Mouse (Mus musculus): ENCODE measurements around the gene Gm45062. TPM values are rescaled to one million over a fixed set of nuclear protein-coding genes. Genes with fewer than 3 reads are reported as not detected.

Gene Gm45062
- polyA plus RNA-seq, 1 experiment from 2014 or later, result 11.4 TPM

GRCm38 (mm10) chr6:8430610-8431234 lies 171.5 kb downstream of the Gm45062 start:
- Histone ChIP-seq H3K4me2 (no peak overlapping the region), H3K27ac (no peak overlapping the region), H3K9me3 (replicated peaks) (no peaks in the 10 kb centered on the region), H3K36me3 (no peaks in the 10 kb centered on the region), H3K27me3 (no peaks in the 10 kb centered on the region), H3K4me1 (no peaks in the 10 kb centered on the region), H3K9ac (no peak overlapping the region), H3K4me3 (replicated peaks) (no peak overlapping the region)
- 88% methylated on average over 9 of the region's 9 CpGs for WGBS
- no peak for ATAC-seq (replicated peaks; ENCODE audit: low FRiP score)

- H3K27me3 ChIP-seq, result no peaks in the 10 kb centered on the region
- no peak for ATAC-seq (replicated peaks; ENCODE audit: low FRiP score)
- no peaks in the 10 kb centered on the region for H3K9me3 ChIP-seq (replicated peaks)
- no peak overlapping the region for H3K27ac ChIP-seq
- H3K4me3 ChIP-seq (replicated peaks), result no peak overlapping the region
- H3K9ac ChIP-seq, result no peak overlapping the region
- no peaks in the 10 kb centered on the region for H3K36me3 ChIP-seq
- 92% methylated on average over 9 of the region's 9 CpGs for WGBS
- H3K4me1 ChIP-seq, result no peaks in the 10 kb centered on the region
- no peak overlapping the region for H3K4me2 ChIP-seq
Measured at GRCm38 (mm10) chr6:8433179-8433578, 173.9 kb downstream of the Gm45062 start.

GRCm38 (mm10) chr6:8437937-8438336 lies 178.7 kb downstream of the Gm45062 start:
- H3K27ac ChIP-seq, result no peak overlapping the region
- H3K36me3 ChIP-seq, result no peaks in the 10 kb centered on the region
- no peaks in the 10 kb centered on the region for H3K4me1 ChIP-seq
- ATAC-seq (replicated peaks; ENCODE audit: low FRiP score), result no peak
- H3K9ac ChIP-seq, result no peak overlapping the region
- no peak overlapping the region for H3K4me2 ChIP-seq
- H3K27me3 ChIP-seq, result no peaks in the 10 kb centered on the region
- no peak overlapping the region for H3K4me3 ChIP-seq (replicated peaks)
- H3K9me3 ChIP-seq (replicated peaks), result no peaks in the 10 kb centered on the region
- WGBS, result 92% methylated on average over 3 of the region's 3 CpGs

GRCm38 (mm10) chr6:8441814-8442213 lies 182.6 kb downstream of the Gm45062 start:
- Histone ChIP-seq H3K4me3 (replicated peaks) (no peak overlapping the region), H3K36me3 (no peaks in the 10 kb centered on the region), H3K27ac (no peak overlapping the region), H3K4me1 (0 out of 2 replicates have a peak, but pooled peaks cover 2% of the 10 kb centered on the region), H3K9ac (no peak overlapping the region), H3K4me2 (no peak overlapping the region), H3K9me3 (replicated peaks) (no peaks in the 10 kb centered on the region), H3K27me3 (no peaks in the 10 kb centered on the region)
- 89% methylated on average over 3 of the region's 3 CpGs for WGBS
- ATAC-seq (replicated peaks; ENCODE audit: low FRiP score), result no peak

GRCm38 (mm10) chr6:8446786-8447185 lies 187.5 kb downstream of the Gm45062 start:
- H3K27ac ChIP-seq, result no peak overlapping the region
- H3K4me1 ChIP-seq, result 0 out of 2 replicates have a peak, but pooled peaks cover 4% of the 10 kb centered on the region
- no peak overlapping the region for H3K9ac ChIP-seq
- WGBS, result 39% methylated on average over 5 of the region's 5 CpGs
- peak; percentile 43; the same call in 1 of the 2 replicates for ATAC-seq (replicated peaks; ENCODE audit: low FRiP score)
- no peaks in the 10 kb centered on the region for H3K9me3 ChIP-seq (replicated peaks)
- H3K36me3 ChIP-seq, result no peaks in the 10 kb centered on the region
- no peak overlapping the region for H3K4me2 ChIP-seq
- H3K27me3 ChIP-seq, result no peaks in the 10 kb centered on the region
- no peak overlapping the region for H3K4me3 ChIP-seq (replicated peaks)

- H3K9me3 ChIP-seq (replicated peaks), result peaks cover 4% of the 10 kb centered on the region; the same call in 1 of the 2 replicates
- no peak overlapping the region for H3K9ac ChIP-seq
- H3K4me2 ChIP-seq, result no peak overlapping the region
- 86% methylated on average over 5 of the region's 5 CpGs for WGBS
- H3K4me3 ChIP-seq (replicated peaks), result no peak overlapping the region
- H3K36me3 ChIP-seq, result no peaks in the 10 kb centered on the region
- H3K27me3 ChIP-seq, result no peaks in the 10 kb centered on the region
- H3K4me1 ChIP-seq, result no peaks in the 10 kb centered on the region
- H3K27ac ChIP-seq, result no peak overlapping the region
- ATAC-seq (replicated peaks; ENCODE audit: low FRiP score), result no peak
Measured at GRCm38 (mm10) chr6:8455599-8455998, 196.3 kb downstream of the Gm45062 start.

GRCm38 (mm10) chr6:8458596-8458995 lies 199.3 kb downstream of the Gm45062 start:
- Histone ChIP-seq H3K4me1 (no peaks in the 10 kb centered on the region), H3K4me2 (no peak overlapping the region), H3K36me3 (no peaks in the 10 kb centered on the region), H3K9ac (no peak overlapping the region), H3K27me3 (no peaks in the 10 kb centered on the region), H3K9me3 (replicated peaks) (peaks cover 3% of the 10 kb centered on the region; the same call in 1 of the 2 replicates), H3K27ac (no peak overlapping the region), H3K4me3 (replicated peaks) (no peak overlapping the region)
- WGBS, result 88% methylated on average over 4 of the region's 4 CpGs
- no peak for ATAC-seq (replicated peaks; ENCODE audit: low FRiP score)

GRCm38 (mm10) chr6:8462447-8462846 lies 203.2 kb downstream of the Gm45062 start:
- H3K4me3 ChIP-seq (replicated peaks), result no peak overlapping the region
- no peak overlapping the region for H3K9ac ChIP-seq
- H3K27me3 ChIP-seq, result no peaks in the 10 kb centered on the region
- H3K27ac ChIP-seq, result no peak overlapping the region
- 67% methylated on average over 2 of the region's 2 CpGs for WGBS
- H3K36me3 ChIP-seq, result no peaks in the 10 kb centered on the region
- H3K9me3 ChIP-seq (replicated peaks), result no peaks in the 10 kb centered on the region
- no peak overlapping the region for H3K4me2 ChIP-seq
- ATAC-seq (replicated peaks; ENCODE audit: low FRiP score), result peak; percentile 62; the same call in 1 of the 2 replicates
- peaks cover 1% of the 10 kb centered on the region; the same call in 1 of the 2 replicates for H3K4me1 ChIP-seq

- no peaks in the 10 kb centered on the region for H3K9me3 ChIP-seq (replicated peaks)
- H3K9ac ChIP-seq, result no peak overlapping the region
- H3K36me3 ChIP-seq, result no peaks in the 10 kb centered on the region
- H3K4me3 ChIP-seq (replicated peaks), result no peak overlapping the region
- H3K27ac ChIP-seq, result no peak overlapping the region
- 68% methylated on average over 1 of the region's 1 CpGs for WGBS
- no peak for ATAC-seq (replicated peaks; ENCODE audit: low FRiP score)
- H3K27me3 ChIP-seq, result no peaks in the 10 kb centered on the region
- H3K4me1 ChIP-seq, result peaks cover 5% of the 10 kb centered on the region
- no peak overlapping the region for H3K4me2 ChIP-seq
Measured at GRCm38 (mm10) chr6:8465388-8465787, 206.1 kb downstream of the Gm45062 start.

- ATAC-seq (replicated peaks; ENCODE audit: low FRiP score), result no peak
- no peaks in the 10 kb centered on the region for H3K27me3 ChIP-seq
- peaks cover 5% of the 10 kb centered on the region for H3K4me1 ChIP-seq
- 81% methylated on average over 5 of the region's 5 CpGs for WGBS
- H3K9me3 ChIP-seq (replicated peaks), result no peaks in the 10 kb centered on the region
- no peak overlapping the region for H3K4me2 ChIP-seq
- H3K36me3 ChIP-seq, result no peaks in the 10 kb centered on the region
- H3K4me3 ChIP-seq (replicated peaks), result no peak overlapping the region
- H3K9ac ChIP-seq, result no peak overlapping the region
- H3K27ac ChIP-seq, result no peak overlapping the region
Measured at GRCm38 (mm10) chr6:8465985-8466384, 206.7 kb downstream of the Gm45062 start.

GRCm38 (mm10) chr6:8467667-8468337 lies 208.6 kb downstream of the Gm45062 start:
- Histone ChIP-seq H3K4me3 (replicated peaks) (no peak overlapping the region), H3K27me3 (no peaks in the 10 kb centered on the region), H3K36me3 (no peaks in the 10 kb centered on the region), H3K9me3 (replicated peaks) (no peaks in the 10 kb centered on the region), H3K4me2 (no peak overlapping the region), H3K27ac (no peak overlapping the region), H3K4me1 (peaks cover 7% of the 10 kb centered on the region), H3K9ac (no peak overlapping the region)
- 50% methylated on average over 10 of the region's 10 CpGs for WGBS
- ATAC-seq (replicated peaks; ENCODE audit: low FRiP score), result 0 out of 2 replicates have a peak, but pooled peaks have one; percentile 49

GRCm38 (mm10) chr6:8469918-8470317 lies 210.7 kb downstream of the Gm45062 start:
- Histone ChIP-seq H3K4me2 (no peak overlapping the region), H3K27ac (no peak overlapping the region), H3K36me3 (no peaks in the 10 kb centered on the region), H3K9ac (no peak overlapping the region), H3K4me3 (replicated peaks) (no peak overlapping the region), H3K9me3 (replicated peaks) (no peaks in the 10 kb centered on the region), H3K27me3 (no peaks in the 10 kb centered on the region), H3K4me1 (peaks cover 19% of the 10 kb centered on the region)
- no peak for ATAC-seq (replicated peaks; ENCODE audit: low FRiP score)
- 88% methylated on average over 3 of the region's 3 CpGs for WGBS

Measured in kidney, embryonic 15.5 days (tissue).